Mouse (Mus musculus) CH12.LX (cell line): ENCODE data around the gene Itsn1.

Source experiments
- CHD2 ChIP-seq: IDR thresholded peaks from 2 replicates; pipeline ENCODE4 v1.6.1; 2011; ENCODE audit warnings: low read length, improper control_type of control experiment
- CTCF ChIP-seq, 2 experiments: IDR thresholded peaks in 1 of 2; conservative IDR thresholded peaks in 1 of 2; 2 replicates each; pipeline ENCODE4 v1.5.1; 2011 to 2012; ENCODE audit warnings: low read depth in 2 of 2, low read length in 2 of 2, improper control_type of control experiment in 1 of 2, inconsistent platforms in 1 of 2, mild to moderate bottlenecking in 1 of 2, moderate library complexity in 1 of 2
- E2F4 ChIP-seq: IDR thresholded peaks from 2 replicates; pipeline ENCODE4 v1.6.1; 2011; ENCODE audit warnings: low read depth, low read length, improper control_type of control experiment; ENCODE audit not compliant: insufficient replicate concordance
- HCFC1 ChIP-seq: IDR thresholded peaks from 2 replicates; pipeline ENCODE4 v1.6.1; 2012; ENCODE audit warnings: low read depth, mild to moderate bottlenecking, inconsistent platforms, low read length, improper control_type of control experiment
- MAZ ChIP-seq: IDR thresholded peaks from 2 replicates; pipeline ENCODE4 v1.6.1; 2012; ENCODE audit warnings: low read depth, mild to moderate bottlenecking, inconsistent platforms, low read length, improper control_type of control experiment, moderate library complexity
- MYC ChIP-seq: IDR thresholded peaks from 2 replicates; pipeline ENCODE4 v1.6.1; 2011; ENCODE audit warnings: low read depth, mild to moderate bottlenecking, improper control_type of control experiment, low read length
- POLR2A ChIP-seq: IDR thresholded peaks from 2 replicates; pipeline ENCODE4 v1.6.1; 2011; ENCODE audit warnings: low read depth, mild to moderate bottlenecking, improper control_type of control experiment, low read length
- SIN3A ChIP-seq: IDR thresholded peaks from 2 replicates; pipeline ENCODE4 v1.6.1; 2012; ENCODE audit warnings: low read length, improper control_type of control experiment, inconsistent platforms
- SMC3 ChIP-seq: IDR thresholded peaks from 2 replicates; pipeline ENCODE4 v1.6.1; 2011; ENCODE audit warnings: low read depth, low read length, improper control_type of control experiment
- UBTF ChIP-seq: IDR thresholded peaks from 2 replicates; pipeline ENCODE4 v1.6.1; 2012; ENCODE audit warnings: low read depth, mild to moderate bottlenecking, inconsistent platforms, low read length, improper control_type of control experiment, moderate library complexity
- USF1 ChIP-seq: IDR thresholded peaks from 2 replicates; pipeline ENCODE4 v1.6.1; 2014; ENCODE audit warnings: low read depth, mild to moderate bottlenecking, inconsistent platforms, low read length, improper control_type of control experiment
- USF2 ChIP-seq: conservative IDR thresholded peaks from 2 replicates; pipeline ENCODE4 v1.6.1; 2011; ENCODE audit warnings: low read depth, low read length, improper control_type of control experiment

- no peak for TF ChIP-seq POLR2A
- TF ChIP-seq UBTF: no peak
- TF ChIP-seq HCFC1: no peak
- no peak for TF ChIP-seq SIN3A
- TF ChIP-seq CTCF (conservative IDR thresholded peaks at IDR 0.05 in 1 of 2, IDR thresholded peaks at IDR 0.05 in 1 of 2; ENCODE audit: low read depth in 2 of 2, low read length in 2 of 2): no peak
- TF ChIP-seq MAZ: no peak
- no peak for TF ChIP-seq E2F4
- TF ChIP-seq USF2: no peak
- no peak for TF ChIP-seq CHD2
- no peak for TF ChIP-seq SMC3
- TF ChIP-seq USF1: no peak
- no peak for TF ChIP-seq MYC
These were observed 75.3 kb downstream of the Itsn1 start for GRCm38 (mm10) chr16:91804418-91804817.
